Mouse (Mus musculus): Measurements from ENCODE around the gene Bsn. TPM values are rescaled to one million over a fixed set of nuclear protein-coding genes. Genes with fewer than 3 reads are reported as not detected.

The Bsn gene
- polyA plus RNA-seq, 1 experiment from 2014 or later, result 0.97 TPM

Small RNA genes lying within 50 kb of the gene (microRNA-seq; reads per million reads assigned to microRNA genes)
- gene Gm47303 (ENCODE audit: borderline number of aligned reads) (not detected), gene Mir7088 (ENCODE audit: borderline number of aligned reads) (not detected)

Other genes starting within 250 kb of the Bsn start
- 34.2 and 34.8 TPM in 2 replicates for gene Traip, start 240.2 kb downstream of the Bsn start, polyA plus RNA-seq (2014; fragmentation: Nextera tagmentation; extraction: Ambion mirVana)
- 12.2 and 13.2 TPM in 2 replicates for gene Uba7, start 214.9 kb downstream of the Bsn start, polyA plus RNA-seq (2014; fragmentation: Nextera tagmentation; extraction: Ambion mirVana)
- 4.0 and 4.5 TPM in 2 replicates for gene Gm20661, start 207.3 kb downstream of the Bsn start, polyA plus RNA-seq (2014; fragmentation: Nextera tagmentation; extraction: Ambion mirVana)
- 101 and 108 TPM in 2 replicates for gene Inka1, start 204.5 kb downstream of the Bsn start, polyA plus RNA-seq (2014; fragmentation: Nextera tagmentation; extraction: Ambion mirVana)
- gene Cdhr4, start 197.9 kb downstream of the Bsn start, polyA plus RNA-seq (2014; fragmentation: Nextera tagmentation; extraction: Ambion mirVana), result 7.6 and 10.2 TPM in 2 replicates
- gene Gm20662, start 194.0 kb downstream of the Bsn start, polyA plus RNA-seq (2014; fragmentation: Nextera tagmentation; extraction: Ambion mirVana), result 0.14 and 0.59 TPM in 2 replicates
- 28.0 and 30.1 TPM in 2 replicates for gene Ip6k1, start 187.9 kb downstream of the Bsn start, polyA plus RNA-seq (2014; fragmentation: Nextera tagmentation; extraction: Ambion mirVana)
- 19.2 and 19.9 TPM in 2 replicates for gene Gmppb, start 141.1 kb downstream of the Bsn start, polyA plus RNA-seq (2014; fragmentation: Nextera tagmentation; extraction: Ambion mirVana)
- 1.4 and 1.5 TPM in 2 replicates for gene Amigo3, start 137.2 kb downstream of the Bsn start, polyA plus RNA-seq (2014; fragmentation: Nextera tagmentation; extraction: Ambion mirVana)
- 0.28 and 0.31 TPM in 2 replicates for gene Mst1, start 109.9 kb downstream of the Bsn start, polyA plus RNA-seq (2014; fragmentation: Nextera tagmentation; extraction: Ambion mirVana)
- gene Rnf123, start 107.0 kb downstream of the Bsn start, polyA plus RNA-seq (2014; fragmentation: Nextera tagmentation; extraction: Ambion mirVana), result 22.0 and 23.5 TPM in 2 replicates
- gene Apeh, start 95.8 kb downstream of the Bsn start, polyA plus RNA-seq (2014; fragmentation: Nextera tagmentation; extraction: Ambion mirVana), result 45.3 and 47.2 TPM in 2 replicates
- 44.5 and 49.8 TPM in 2 replicates for gene Dag1, start 73.6 kb upstream of the Bsn start, polyA plus RNA-seq (2014; fragmentation: Nextera tagmentation; extraction: Ambion mirVana)
- gene Nicn1, start 100.0 kb upstream of the Bsn start, polyA plus RNA-seq (2014; fragmentation: Nextera tagmentation; extraction: Ambion mirVana), result 48.4 TPM in 2 replicates
- gene Amt, start 106.5 kb upstream of the Bsn start, polyA plus RNA-seq (2014; fragmentation: Nextera tagmentation; extraction: Ambion mirVana), result 14.6 and 16.4 TPM in 2 replicates
- gene Rhoa, start 115.7 kb upstream of the Bsn start, polyA plus RNA-seq (2014; fragmentation: Nextera tagmentation; extraction: Ambion mirVana), result 282 and 303 TPM in 2 replicates
- 20.6 and 25.4 TPM in 2 replicates for gene Tcta, start 115.8 kb upstream of the Bsn start, polyA plus RNA-seq (2014; fragmentation: Nextera tagmentation; extraction: Ambion mirVana)
- gene Gpx1, start 148.5 kb upstream of the Bsn start, polyA plus RNA-seq (2014; fragmentation: Nextera tagmentation; extraction: Ambion mirVana), result 888 and 899 TPM in 2 replicates
- gene Usp4, start 157.5 kb upstream of the Bsn start, polyA plus RNA-seq (2014; fragmentation: Nextera tagmentation; extraction: Ambion mirVana), result 128 and 149 TPM in 2 replicates
- gene 1700102P08Rik, start 202.4 kb upstream of the Bsn start, polyA plus RNA-seq (2014; fragmentation: Nextera tagmentation; extraction: Ambion mirVana), result 0.59 and 0.76 TPM in 2 replicates
- 1.5 and 1.7 TPM in 2 replicates for gene Ccdc36, start 238.1 kb upstream of the Bsn start, polyA plus RNA-seq (2014; fragmentation: Nextera tagmentation; extraction: Ambion mirVana)
- not detected in 2 replicates for gene BC048562, start 246.1 kb upstream of the Bsn start, polyA plus RNA-seq (2014; fragmentation: Nextera tagmentation; extraction: Ambion mirVana)